Mouse (Mus musculus) heart, embryonic 16.5 days (tissue): ENCODE data around the gene Golga4. TPM values are rescaled to one million over a fixed set of nuclear protein-coding genes. Genes with fewer than 3 reads are reported as not detected.

Source experiments
- ATAC-seq: fragments of 200-750 bp; cut with Nextera tagmentation; replicated peaks from 2 replicates; pipeline ENCODE4 v1.8.0; 2017; ENCODE audit warnings: moderate number of reproducible peaks; ENCODE audit not compliant: insufficient read depth, low FRiP score; ENCODE audit errors: extremely low read depth
- H3K27ac ChIP-seq: fragments of 300-500 bp; sonication (generic); 2 replicates; pipeline ENCODE4 v1.5.1; 2014; ENCODE audit warnings: mild to moderate bottlenecking, low read length, control low read depth, moderate library complexity
- H3K27me3 ChIP-seq: fragments of 300-500 bp; sonication (generic); 2 replicates; pipeline ENCODE4 v1.6.1; 2014; ENCODE audit warnings: low read length, mixed read lengths; ENCODE audit not compliant: control insufficient read depth, insufficient read depth
- H3K36me3 ChIP-seq: fragments of 300-500 bp; sonication (generic); 2 replicates; pipeline ENCODE4 v1.6.1; 2014; ENCODE audit not compliant: control insufficient read depth, insufficient read depth
- H3K4me1 ChIP-seq: fragments of 300-500 bp; sonication (generic); 2 replicates; pipeline ENCODE4 v1.6.1; 2014; ENCODE audit warnings: low read length, mixed read lengths; ENCODE audit not compliant: control insufficient read depth, insufficient read depth
- H3K4me2 ChIP-seq: fragments of 300-500 bp; sonication (generic); 2 replicates; pipeline ENCODE4 v1.6.1; 2014; ENCODE audit warnings: low read depth, mild to moderate bottlenecking, control low read depth, low read length
- H3K4me3 ChIP-seq: fragments of 300-500 bp; sonication (generic); 2 replicates; pipeline ENCODE4 v1.5.1; 2014; ENCODE audit warnings: mild to moderate bottlenecking, control low read depth, low read length
- H3K9ac ChIP-seq: fragments of 300-500 bp; sonication (generic); 2 replicates; pipeline ENCODE4 v1.6.1; 2014; ENCODE audit warnings: low read length, control low read depth
- H3K9me3 ChIP-seq: fragments of 300-500 bp; sonication (generic); replicated peaks from 2 replicates; pipeline ENCODE4 v1.6.1; 2016; ENCODE audit warnings: low read length; ENCODE audit not compliant: control insufficient read depth
- WGBS: fragments of 180-500 bp; shearing (Covaris S2); extraction: QIAGEN DNeasy Blood & Tissue Kit; methylation state at CpG from one replicate; pipeline ENCODE4 v1.1.7; 2014; 5-methylcytosine and 5-hydroxymethylcytosine counted together
- polyA plus RNA-seq: library from polyadenylated mRNA; unstranded; fragments of >200 nt; fragmentation: Nextera tagmentation; extraction: Ambion mirVana; gene quantifications from 2 replicates; pipeline ENCODE4 v1.2.1, GENCODE M21; 2015

The Golga4 gene
- polyA plus RNA-seq, 1 experiment from 2014 or later = 54.6 TPM

DNA sequence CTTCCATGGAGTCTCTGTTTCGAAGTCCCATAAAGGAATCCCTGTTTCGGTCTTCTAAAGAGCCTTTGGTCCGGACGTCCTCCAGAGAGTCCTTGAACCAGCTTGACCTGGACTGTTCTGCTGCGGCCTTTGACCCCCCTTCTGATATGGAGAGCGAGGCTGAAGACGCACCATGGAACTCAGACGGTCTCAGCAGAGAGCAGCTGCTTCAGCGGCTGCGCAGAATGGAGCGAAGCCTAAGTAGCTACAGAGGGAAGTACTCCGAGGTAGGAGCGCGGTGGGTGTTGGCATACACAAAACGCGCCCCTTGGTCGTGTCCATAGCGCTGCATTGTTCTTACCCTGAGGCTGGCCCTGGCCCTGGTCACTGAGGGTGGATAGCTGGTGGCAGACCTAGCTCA is 21.0 kb downstream of the Golga4 start:
- Histone ChIP-seq H3K36me3 (peaks cover 41% of the 10 kb centered on the region), H3K27me3 (no peaks in the 10 kb centered on the region), H3K4me2 (no peak overlapping the region), H3K9me3 (no peaks in the 10 kb centered on the region), H3K4me1 (peaks cover 2% of the 10 kb centered on the region; the same call in 1 of the 2 replicates), H3K27ac (no peak overlapping the region), H3K9ac (no peak overlapping the region), H3K4me3 (no peak overlapping the region)
- 85% methylated on average over 18 of the region's 18 CpGs for WGBS
- no peak for ATAC-seq

DNA sequence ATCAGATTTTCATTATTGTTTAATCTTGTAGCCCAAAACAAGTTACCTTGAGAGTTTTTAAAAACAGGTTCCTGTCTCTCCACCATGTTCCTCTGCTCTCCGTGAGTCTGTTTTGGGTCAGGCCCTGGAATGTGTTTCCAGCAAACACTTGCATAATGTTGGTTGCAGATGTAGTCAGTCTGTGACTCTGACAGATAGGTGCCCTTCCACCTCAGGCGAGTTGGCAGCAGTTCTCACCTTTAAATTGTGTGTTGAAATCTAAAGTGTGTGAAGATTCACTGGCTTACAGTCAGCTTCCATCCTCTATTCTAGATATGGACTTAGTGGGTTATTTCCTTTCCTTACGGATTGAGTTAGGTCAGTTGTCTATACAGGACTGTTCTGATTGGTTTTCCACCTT is 23.7 kb downstream of the Golga4 start:
- H3K9me3 ChIP-seq = no peaks in the 10 kb centered on the region
- no peak for ATAC-seq
- no peaks in the 10 kb centered on the region for H3K27me3 ChIP-seq
- WGBS = 72% methylated on average over 3 of the region's 3 CpGs
- peaks cover 50% of the 10 kb centered on the region for H3K36me3 ChIP-seq
- no peaks in the 10 kb centered on the region for H3K4me1 ChIP-seq
- no peak overlapping the region for H3K27ac ChIP-seq
- no peak overlapping the region for H3K4me2 ChIP-seq
- H3K4me3 ChIP-seq = no peak overlapping the region
- H3K9ac ChIP-seq = no peak overlapping the region

DNA sequence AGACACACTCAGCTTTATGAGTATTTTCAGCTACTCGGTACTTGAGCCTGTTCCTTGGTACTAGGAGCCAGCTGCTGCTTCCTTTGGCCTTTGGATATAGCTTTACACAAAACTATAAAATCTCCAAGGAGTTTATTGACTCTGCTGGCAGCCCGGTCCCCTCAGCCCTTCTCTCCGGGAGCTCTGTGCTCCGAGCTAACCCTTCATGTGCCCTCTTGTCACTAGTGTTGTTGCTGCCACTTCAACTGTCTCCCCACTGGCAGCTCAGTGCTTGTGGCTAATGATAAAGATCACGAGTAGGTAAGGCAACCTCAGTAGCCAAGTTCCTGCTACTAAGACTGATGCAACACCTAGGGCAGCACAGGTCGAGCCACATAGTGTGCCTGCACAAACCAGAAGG is 24.6 kb downstream of the Golga4 start:
- Histone ChIP-seq H3K9me3 (no peaks in the 10 kb centered on the region), H3K27me3 (no peaks in the 10 kb centered on the region), H3K27ac (no peak overlapping the region), H3K4me2 (no peak overlapping the region), H3K4me1 (no peaks in the 10 kb centered on the region), H3K9ac (no peak overlapping the region), H3K4me3 (no peak overlapping the region), H3K36me3 (peaks cover 56% of the 10 kb centered on the region)
- ATAC-seq = no peak
- WGBS = 75% methylated on average over 6 of the region's 6 CpGs

- Histone ChIP-seq H3K4me3 (no peak overlapping the region), H3K27me3 (no peaks in the 10 kb centered on the region), H3K36me3 (peaks cover 68% of the 10 kb centered on the region), H3K9me3 (no peaks in the 10 kb centered on the region), H3K4me2 (no peak overlapping the region), H3K9ac (no peak overlapping the region), H3K27ac (no peak overlapping the region), H3K4me1 (no peaks in the 10 kb centered on the region)
- WGBS = 84% methylated on average over 7 of the region's 7 CpGs
- no peak for ATAC-seq
Measured at GRCm38 (mm10) chr9:118532516-118533205, 26.6 kb downstream of the Golga4 start.

GRCm38 (mm10) chr9:118536946-118537345 is 30.9 kb downstream of the Golga4 start:
- peaks cover 71% of the 10 kb centered on the region for H3K36me3 ChIP-seq
- H3K4me1 ChIP-seq = no peaks in the 10 kb centered on the region
- no peak overlapping the region for H3K4me2 ChIP-seq
- H3K27me3 ChIP-seq = no peaks in the 10 kb centered on the region
- WGBS = 78% methylated on average over 6 of the region's 6 CpGs
- ATAC-seq = no peak
- H3K27ac ChIP-seq = no peak overlapping the region
- no peaks in the 10 kb centered on the region for H3K9me3 ChIP-seq
- H3K4me3 ChIP-seq = no peak overlapping the region
- H3K9ac ChIP-seq = no peak overlapping the region

- Histone ChIP-seq H3K4me1 (no peaks in the 10 kb centered on the region), H3K27ac (no peak overlapping the region), H3K9me3 (no peaks in the 10 kb centered on the region), H3K36me3 (peaks cover 67% of the 10 kb centered on the region), H3K9ac (no peak overlapping the region), H3K4me3 (no peak overlapping the region), H3K27me3 (no peaks in the 10 kb centered on the region), H3K4me2 (no peak overlapping the region)
- WGBS = 89% methylated on average over 9 of the region's 9 CpGs
- ATAC-seq = no peak
Measured at GRCm38 (mm10) chr9:118537463-118538339, 31.6 kb downstream of the Golga4 start.

DNA sequence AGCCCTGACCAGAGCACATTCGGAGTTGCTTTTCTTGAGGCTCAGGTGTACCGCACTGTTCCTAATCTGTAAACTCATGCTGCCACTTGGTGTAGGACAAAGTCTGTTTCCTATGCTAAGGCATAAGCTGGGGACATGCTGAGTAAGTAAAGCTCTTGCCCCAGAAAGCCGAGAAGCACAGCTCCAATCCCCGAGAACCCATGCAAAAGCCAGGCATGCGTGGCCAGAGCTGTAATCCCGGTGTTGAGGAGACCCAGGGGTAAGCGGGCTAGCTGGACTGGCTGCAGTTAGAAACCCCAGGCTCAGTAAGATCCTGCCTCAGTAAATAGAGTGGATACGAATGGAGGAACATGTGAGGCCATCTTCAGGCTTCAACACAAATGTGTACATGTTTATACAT is 35.8 kb downstream of the Golga4 start:
- WGBS = 88% methylated on average over 8 of the region's 8 CpGs
- no peaks in the 10 kb centered on the region for H3K27me3 ChIP-seq
- H3K4me3 ChIP-seq = no peak overlapping the region
- no peak for ATAC-seq
- H3K4me2 ChIP-seq = no peak overlapping the region
- no peaks in the 10 kb centered on the region for H3K9me3 ChIP-seq
- peaks cover 39% of the 10 kb centered on the region for H3K36me3 ChIP-seq
- H3K9ac ChIP-seq = no peak overlapping the region
- peaks cover 8% of the 10 kb centered on the region for H3K4me1 ChIP-seq
- no peak overlapping the region for H3K27ac ChIP-seq

DNA sequence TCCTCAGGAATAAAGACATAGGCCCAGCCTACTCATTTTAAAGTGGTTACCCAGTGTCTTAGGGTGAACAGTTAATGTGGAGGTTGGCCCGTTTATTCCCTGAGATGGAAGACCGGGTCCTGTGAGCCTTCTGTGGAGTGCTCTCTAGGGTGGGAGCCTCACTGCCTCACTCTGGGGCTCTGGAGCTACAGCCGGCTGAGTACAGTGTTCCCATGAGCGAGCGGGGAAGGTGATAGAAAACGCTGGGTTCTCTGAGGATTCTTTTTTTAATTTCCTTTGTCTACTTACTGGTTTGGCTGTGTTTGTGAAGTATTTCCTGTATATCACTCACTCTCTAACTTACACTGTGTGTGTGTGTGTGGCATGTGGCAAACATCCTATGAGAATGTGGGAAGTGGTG is 39.1 kb downstream of the Golga4 start:
- Histone ChIP-seq H3K9me3 (no peaks in the 10 kb centered on the region), H3K9ac (no peak overlapping the region), H3K4me3 (no peak overlapping the region), H3K27ac (peak overlapping the region; percentile 25; the same call in 1 of the 2 replicates), H3K4me2 (no peak overlapping the region), H3K4me1 (peaks cover 8% of the 10 kb centered on the region), H3K36me3 (peaks cover 22% of the 10 kb centered on the region), H3K27me3 (no peaks in the 10 kb centered on the region)
- WGBS = 46% methylated on average over 6 of the region's 6 CpGs
- ATAC-seq = no peak

DNA sequence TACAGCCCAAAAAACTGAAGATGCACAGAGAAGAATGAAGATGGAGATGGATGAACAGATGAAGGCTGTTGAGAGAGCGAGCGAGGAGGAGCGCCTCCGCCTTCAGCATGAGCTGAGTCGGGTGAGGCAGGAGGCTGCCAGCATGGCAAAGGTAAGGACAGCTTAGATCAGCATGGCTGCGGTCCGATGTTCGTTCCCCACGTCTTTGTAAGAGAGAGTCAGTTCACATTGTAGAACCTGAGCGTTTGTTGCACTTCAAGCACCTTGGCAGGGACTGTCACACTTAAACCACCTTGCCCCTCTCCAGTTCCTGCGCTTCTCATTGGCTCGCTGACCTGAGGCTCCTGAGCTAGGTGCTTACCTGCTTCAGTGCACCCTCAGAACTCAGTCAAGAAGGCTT is 42.6 kb downstream of the Golga4 start:
- 96% methylated on average over 12 of the region's 12 CpGs for WGBS
- no peak overlapping the region for H3K4me2 ChIP-seq
- H3K4me1 ChIP-seq = peaks cover 8% of the 10 kb centered on the region
- H3K9ac ChIP-seq = no peak overlapping the region
- no peaks in the 10 kb centered on the region for H3K9me3 ChIP-seq
- H3K4me3 ChIP-seq = no peak overlapping the region
- no peak for ATAC-seq
- H3K27ac ChIP-seq = no peak overlapping the region
- H3K36me3 ChIP-seq = peaks cover 31% of the 10 kb centered on the region
- no peaks in the 10 kb centered on the region for H3K27me3 ChIP-seq
